Mouse (Mus musculus) lung, postnatal 0 days (tissue): ENCODE measurements at regions not wholly inside any gene's neighbourhood (a gene's known extent, or its start where the extent isn't known, plus 50 kb on each side); places are given as distances from the start of the nearest gene placed in this dataset.

Experiments
- ATAC-seq: fragments of 200-750 bp; cut with Nextera tagmentation; 2 replicates; pipeline ENCODE4 v1.8.0; 2017; ENCODE audit warnings: moderate library complexity
- DNase-seq: peaks from one replicate; pipeline ENCODE4 v3.0.0-alpha.2; 2016; ENCODE audit warnings: low spot score
- H3K27ac ChIP-seq: fragments of 300-500 bp; sonication (generic); 2 replicates; pipeline ENCODE4 v1.5.1; 2014; ENCODE audit warnings: antibody characterized with exemption, mild to moderate bottlenecking, low read length, mixed read lengths
- H3K27me3 ChIP-seq: fragments of 300-500 bp; sonication (generic); replicated peaks from 2 replicates; pipeline ENCODE4 v1.6.1; 2014; ENCODE audit warnings: low read length, mixed read lengths; ENCODE audit not compliant: insufficient read depth
- H3K36me3 ChIP-seq: fragments of 300-500 bp; sonication (generic); 2 replicates; pipeline ENCODE4 v1.6.1; 2014; ENCODE audit warnings: low read length, mixed read lengths; ENCODE audit not compliant: insufficient read depth
- H3K4me1 ChIP-seq: fragments of 300-500 bp; sonication (generic); 2 replicates; pipeline ENCODE4 v1.6.1; 2014; ENCODE audit warnings: antibody characterized with exemption, low read depth, low read length, mixed read lengths; ENCODE audit not compliant: insufficient read depth
- H3K4me2 ChIP-seq: fragments of 300-500 bp; sonication (generic); replicated peaks from 2 replicates; pipeline ENCODE4 v1.6.1; 2014; ENCODE audit warnings: low read depth, mild to moderate bottlenecking, low read length, moderate library complexity, mixed read lengths
- H3K4me3 ChIP-seq: fragments of 300-500 bp; sonication (generic); 2 replicates; pipeline ENCODE4 v1.5.1; 2014; ENCODE audit warnings: low read depth, low read length
- H3K9ac ChIP-seq: fragments of 300-500 bp; sonication (generic); replicated peaks from 2 replicates; pipeline ENCODE4 v1.6.1; 2014; ENCODE audit warnings: low read depth, mild to moderate bottlenecking
- H3K9me3 ChIP-seq: fragments of 300-500 bp; sonication (generic); 2 replicates; pipeline ENCODE4 v1.6.1; 2016; ENCODE audit warnings: low read length, mixed read lengths
- CTCF ChIP-seq: IDR thresholded peaks from 2 replicates; pipeline ENCODE4 v1.5.1; 2016; ENCODE audit warnings: antibody characterized with exemption, mild to moderate bottlenecking
- EP300 ChIP-seq: IDR thresholded peaks from 2 replicates; pipeline ENCODE4 v1.6.1; 2016; ENCODE audit warnings: antibody characterized with exemption, mild to moderate bottlenecking, control low read depth
- WGBS: fragments of 180-500 bp; shearing (Covaris S2); extraction: QIAGEN DNeasy Blood & Tissue Kit; methylation state at CpG from one replicate; pipeline ENCODE4 v1.1.7; 2014; 5-methylcytosine and 5-hydroxymethylcytosine counted together

GRCm38 (mm10) chr17:88116321-88116720 lies 51.2 kb upstream of the Fbxo11 start:
- H3K4me3 ChIP-seq: no peak overlapping the region
- no peak for ATAC-seq
- no peaks in the 10 kb centered on the region for H3K36me3 ChIP-seq
- no peaks in the 10 kb centered on the region for H3K27me3 ChIP-seq
- H3K27ac ChIP-seq: no peak overlapping the region
- 81% methylated on average over 4 of the region's 4 CpGs for WGBS
- H3K9ac ChIP-seq: no peak overlapping the region
- DNase-seq: no peak
- TF ChIP-seq EP300: no peak
- no peak for TF ChIP-seq CTCF
- no peaks in the 10 kb centered on the region for H3K9me3 ChIP-seq
- H3K4me1 ChIP-seq: no peaks in the 10 kb centered on the region
- no peak overlapping the region for H3K4me2 ChIP-seq

GRCm38 (mm10) chr17:88118714-88119113 lies 53.6 kb upstream of the Fbxo11 start:
- Histone ChIP-seq H3K4me2 (no peak overlapping the region), H3K27ac (no peak overlapping the region), H3K9me3 (no peaks in the 10 kb centered on the region), H3K4me3 (no peak overlapping the region), H3K36me3 (no peaks in the 10 kb centered on the region), H3K4me1 (no peaks in the 10 kb centered on the region), H3K9ac (no peak overlapping the region), H3K27me3 (no peaks in the 10 kb centered on the region)
- DNase-seq (peak; percentile 43), ATAC-seq (no peak)
- 82% methylated on average over 4 of the region's 4 CpGs for WGBS
- TF ChIP-seq EP300 (no peak), CTCF (no peak)

GRCm38 (mm10) chr17:88123711-88124110 lies 58.6 kb upstream of the Fbxo11 start:
- Histone ChIP-seq H3K9me3 (no peaks in the 10 kb centered on the region), H3K4me3 (no peak overlapping the region), H3K4me1 (no peaks in the 10 kb centered on the region), H3K9ac (no peak overlapping the region), H3K27me3 (no peaks in the 10 kb centered on the region), H3K36me3 (no peaks in the 10 kb centered on the region), H3K4me2 (no peak overlapping the region), H3K27ac (no peak overlapping the region)
- DNase-seq (peak; percentile 74), ATAC-seq (peak; percentile 71)
- peak; percentile 63 for TF ChIP-seq EP300
- no peak for TF ChIP-seq CTCF
- 57% methylated on average over 3 of the region's 3 CpGs for WGBS

DNA sequence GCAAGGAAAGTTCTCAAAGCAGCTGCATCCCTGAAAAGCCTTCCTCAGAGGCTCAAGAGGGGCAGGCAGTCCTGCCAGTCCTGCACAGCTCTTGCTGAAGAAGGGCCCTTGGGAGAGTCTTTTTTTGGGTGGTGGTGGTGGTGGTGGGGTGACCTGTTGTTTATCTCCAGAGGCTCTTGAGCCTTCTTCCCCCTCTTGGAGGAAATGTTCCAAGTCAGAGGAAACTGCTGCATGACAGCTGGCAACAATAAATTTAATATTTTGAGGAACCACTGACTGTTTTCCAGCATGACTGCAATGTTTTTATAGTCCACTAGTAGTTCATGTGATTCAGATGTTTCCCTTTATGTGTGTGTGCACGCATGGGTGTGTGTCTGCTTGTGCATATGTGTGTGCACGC lies 62.0 kb upstream of the Fbxo11 start:
- ATAC-seq: no peak
- WGBS: 78% methylated on average over 2 of the region's 2 CpGs
- no peaks in the 10 kb centered on the region for H3K4me1 ChIP-seq
- H3K9me3 ChIP-seq: no peaks in the 10 kb centered on the region
- no peaks in the 10 kb centered on the region for H3K36me3 ChIP-seq
- no peak overlapping the region for H3K27ac ChIP-seq
- no peak overlapping the region for H3K9ac ChIP-seq
- H3K4me3 ChIP-seq: no peak overlapping the region
- TF ChIP-seq CTCF: no peak
- TF ChIP-seq EP300: no peak
- no peak for DNase-seq
- H3K27me3 ChIP-seq: no peaks in the 10 kb centered on the region
- no peak overlapping the region for H3K4me2 ChIP-seq

- no peak overlapping the region for H3K4me3 ChIP-seq
- H3K9ac ChIP-seq: no peak overlapping the region
- H3K27me3 ChIP-seq: no peaks in the 10 kb centered on the region
- H3K9me3 ChIP-seq: no peaks in the 10 kb centered on the region
- ATAC-seq (no peak), DNase-seq (no peak)
- H3K27ac ChIP-seq: no peak overlapping the region
- TF ChIP-seq EP300: no peak
- no peak for TF ChIP-seq CTCF
- 69% methylated on average over 4 of the region's 4 CpGs for WGBS
- no peaks in the 10 kb centered on the region for H3K36me3 ChIP-seq
- H3K4me1 ChIP-seq: no peaks in the 10 kb centered on the region
- no peak overlapping the region for H3K4me2 ChIP-seq
Measured at GRCm38 (mm10) chr17:88131297-88131696, 66.2 kb upstream of the Fbxo11 start.

DNA sequence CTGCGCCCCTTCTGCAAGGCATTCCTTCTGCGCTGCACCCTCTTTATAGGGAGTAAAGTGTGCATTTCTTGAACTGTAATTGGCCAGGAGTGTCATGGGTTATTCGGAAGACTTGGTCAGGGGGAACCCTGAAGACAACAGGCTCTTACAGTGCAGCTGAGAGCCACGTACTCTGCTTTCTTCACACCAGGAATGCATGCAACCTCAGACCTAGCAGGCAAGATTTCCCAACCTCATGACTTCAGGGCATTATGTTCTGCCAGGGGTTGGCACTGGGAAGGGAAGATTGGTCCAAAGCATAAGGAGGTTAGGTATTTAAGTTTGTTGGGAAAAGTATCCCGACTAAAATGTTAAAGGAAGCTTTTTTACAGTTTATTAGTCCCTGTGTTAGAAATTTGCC lies 66.9 kb upstream of the Fbxo11 start:
- Histone ChIP-seq H3K4me2 (no peak overlapping the region), H3K4me3 (no peak overlapping the region), H3K9me3 (no peaks in the 10 kb centered on the region), H3K27ac (no peak overlapping the region), H3K27me3 (no peaks in the 10 kb centered on the region), H3K4me1 (no peaks in the 10 kb centered on the region), H3K9ac (no peak overlapping the region), H3K36me3 (no peaks in the 10 kb centered on the region)
- WGBS: 81% methylated on average over 5 of the region's 5 CpGs
- ATAC-seq (no peak), DNase-seq (no peak)
- no peak for TF ChIP-seq EP300
- no peak for TF ChIP-seq CTCF
